Mouse (Mus musculus) megakaryocyte, embryonic 14.5 days (primary cell): ENCODE measurements at regions not wholly inside any gene's neighbourhood (a gene's known extent, or its start where the extent isn't known, plus 50 kb on each side); places are given as distances from the start of the nearest gene placed in this dataset.

Experiments used
- FLI1 ChIP-seq: IDR thresholded peaks from 2 replicates; pipeline ENCODE4 v1.6.1; 2012; ENCODE audit warnings: low read length, inconsistent platforms, mixed read lengths
- GATA1 ChIP-seq: IDR thresholded peaks from 3 replicates; pipeline ENCODE4 v1.6.1; 2012; ENCODE audit warnings: mixed read lengths, low read length, inconsistent platforms, borderline replicate concordance

- TF ChIP-seq GATA1 (no peak), FLI1 (no peak)
Measured at GRCm38 (mm10) chr14:120225657-120226056, 49.8 kb upstream of the Mbnl2 start.
